Mouse (Mus musculus) G1E (cell line): ENCODE data around the gene Nubp1.

Experiments
- CTCF ChIP-seq: IDR thresholded peaks from 2 replicates; pipeline ENCODE4 v1.5.1; 2012; ENCODE audit warnings: low read depth, low read length, inconsistent platforms, mixed read lengths
- TAL1 ChIP-seq: conservative IDR thresholded peaks from 2 replicates; pipeline ENCODE4 v1.6.1; 2012; ENCODE audit warnings: low read depth, low read length, inconsistent platforms, mixed read lengths

- TF ChIP-seq CTCF (no peak), TAL1 (no peak)
Observed at GRCm38 (mm10) chr16:10369996-10370395, 41.8 kb upstream of the Nubp1 start.
